Mouse (Mus musculus) lung, postnatal 36 days (tissue): ENCODE results near the gene Pcsk4.
"Not testable (repeated sequence)": the region's sequence is repeated elsewhere in the genome, so short reads cannot be mapped to it uniquely, and the experiment has no call there.

Source experiments
- DNase-seq: peaks from one replicate; pipeline ENCODE4 v3.0.0; 2022; ENCODE audit warnings: mixed read lengths

Gene Pcsk4

GRCm38 (mm10) chr10:80347514-80347967 is 18.2 kb upstream of the Pcsk4 start:
- DNase-seq = peak; percentile 60

- not testable (repeated sequence) for DNase-seq
Observed at GRCm38 (mm10) chr10:80345929-80346328, 16.6 kb upstream of the Pcsk4 start.

- peak; percentile 64 for DNase-seq
Observed at GRCm38 (mm10) chr10:80345122-80345521, 15.8 kb upstream of the Pcsk4 start.

GRCm38 (mm10) chr10:80344131-80344661 is 14.9 kb upstream of the Pcsk4 start:
- DNase-seq = peak; percentile 73

- no peak for DNase-seq
Observed at GRCm38 (mm10) chr10:80343425-80343895, 14.2 kb upstream of the Pcsk4 start.

- peak; percentile 82 for DNase-seq
Observed at GRCm38 (mm10) chr10:80342749-80343424, 13.6 kb upstream of the Pcsk4 start.

- DNase-seq = no peak
Observed at GRCm38 (mm10) chr10:80342305-80342748, 13.0 kb upstream of the Pcsk4 start.

GRCm38 (mm10) chr10:80341491-80342304 is 12.4 kb upstream of the Pcsk4 start:
- DNase-seq = no peak

GRCm38 (mm10) chr10:80341026-80341425 is 11.7 kb upstream of the Pcsk4 start:
- no peak for DNase-seq

- DNase-seq = peak; percentile 93
Observed at GRCm38 (mm10) chr10:80339941-80340750, 10.8 kb upstream of the Pcsk4 start.

- DNase-seq = no peak
Observed at GRCm38 (mm10) chr10:80336263-80336662, 7.0 kb upstream of the Pcsk4 start.

- no peak for DNase-seq
Observed at GRCm38 (mm10) chr10:80332525-80332989, 3.3 kb upstream of the Pcsk4 start.

GRCm38 (mm10) chr10:80331636-80332524 is 2.6 kb upstream of the Pcsk4 start:
- DNase-seq = peak; percentile 28

GRCm38 (mm10) chr10:80330888-80331287 is 1.6 kb upstream of the Pcsk4 start:
- DNase-seq = peak; percentile 55

- no peak for DNase-seq
Observed at GRCm38 (mm10) chr10:80330084-80330483, 786 bp upstream of the Pcsk4 start.

GRCm38 (mm10) chr10:80325045-80325444 is 4.3 kb downstream of the Pcsk4 start:
- DNase-seq = no peak

GRCm38 (mm10) chr10:80324120-80325037 is 4.9 kb downstream of the Pcsk4 start:
- DNase-seq = no peak

- DNase-seq = peak; percentile 87
Observed at GRCm38 (mm10) chr10:80323261-80324119, 5.8 kb downstream of the Pcsk4 start.

- peak; percentile 38 for DNase-seq
Observed at GRCm38 (mm10) chr10:80322811-80323211, 6.5 kb downstream of the Pcsk4 start.
